Mouse (Mus musculus) kidney, embryonic 14.5 days (tissue): ENCODE data around the gene Tfdp1. TPM values are rescaled to one million over a fixed set of nuclear protein-coding genes. Genes with fewer than 3 reads are reported as not detected.
"Not testable (repeated sequence)": the region's sequence is repeated elsewhere in the genome, so short reads cannot be mapped to it uniquely, and the experiment has no call there.

Experiments used
- ATAC-seq: fragments of 200-750 bp; cut with Nextera tagmentation; 2 replicates; pipeline ENCODE4 v1.8.0; 2017; ENCODE audit warnings: moderate number of reproducible peaks, mild to moderate bottlenecking, moderate TSS enrichment, moderate library complexity; ENCODE audit not compliant: low FRiP score, low TSS enrichment
- H3K27ac ChIP-seq: fragments of 300-500 bp; sonication (generic); 2 replicates; pipeline ENCODE4 v1.5.1; 2014; ENCODE audit warnings: low read depth, mild to moderate bottlenecking, low read length, moderate library complexity, mixed read lengths
- H3K27me3 ChIP-seq: fragments of 300-500 bp; sonication (generic); 2 replicates; pipeline ENCODE4 v1.6.1; 2014; ENCODE audit warnings: mild to moderate bottlenecking, low read length; ENCODE audit not compliant: control insufficient read depth, insufficient read depth
- H3K36me3 ChIP-seq: fragments of 300-500 bp; sonication (generic); 2 replicates; pipeline ENCODE4 v1.6.1; 2014; ENCODE audit warnings: low read length, mixed read lengths; ENCODE audit not compliant: control insufficient read depth, insufficient read depth
- H3K4me1 ChIP-seq: fragments of 300-500 bp; sonication (generic); 2 replicates; pipeline ENCODE4 v1.6.1; 2014; ENCODE audit warnings: low read length, mixed read lengths; ENCODE audit not compliant: control insufficient read depth, insufficient read depth
- H3K4me2 ChIP-seq: fragments of 300-500 bp; sonication (generic); replicated peaks from 2 replicates; pipeline ENCODE4 v1.6.1; 2014; ENCODE audit warnings: low read depth, mild to moderate bottlenecking, low read length
- H3K4me3 ChIP-seq: fragments of 300-500 bp; sonication (generic); 2 replicates; pipeline ENCODE4 v1.5.1; 2014; ENCODE audit warnings: mild to moderate bottlenecking, low read length
- H3K9ac ChIP-seq: fragments of 300-500 bp; sonication (generic); 2 replicates; pipeline ENCODE4 v1.6.1; 2014; ENCODE audit warnings: low read depth, mild to moderate bottlenecking, low read length, moderate library complexity
- H3K9me3 ChIP-seq: fragments of 300-500 bp; sonication (generic); 2 replicates; pipeline ENCODE4 v1.6.1; 2016; ENCODE audit warnings: low read length; ENCODE audit not compliant: control insufficient read depth
- WGBS: fragments of 180-500 bp; shearing (Covaris S2); extraction: QIAGEN DNeasy Blood & Tissue Kit; methylation state at CpG from one replicate; pipeline ENCODE4 v1.1.7; 2014; 5-methylcytosine and 5-hydroxymethylcytosine counted together
- polyA plus RNA-seq: library from polyadenylated mRNA; unstranded; fragments of >200 nt; fragmentation: Nextera tagmentation; extraction: Ambion mirVana; gene quantifications from 2 replicates; pipeline ENCODE4 v1.2.1, GENCODE M21; 2014

Tfdp1 gene
- polyA plus RNA-seq, 1 experiment from 2014 or later: 201 TPM

GRCm38 (mm10) chr8:13314922-13315321 is 23.6 kb upstream of the Tfdp1 start:
- Histone ChIP-seq H3K27ac (no peak overlapping the region), H3K4me2 (no peak overlapping the region), H3K9ac (no peak overlapping the region), H3K4me1 (no peaks in the 10 kb centered on the region), H3K27me3 (no peaks in the 10 kb centered on the region), H3K9me3 (no peaks in the 10 kb centered on the region), H3K4me3 (no peak overlapping the region), H3K36me3 (peaks cover 13% of the 10 kb centered on the region)
- no peak for ATAC-seq
- 80% methylated on average over 3 of the region's 3 CpGs for WGBS

- Histone ChIP-seq H3K4me2 (no peak overlapping the region), H3K4me1 (no peaks in the 10 kb centered on the region), H3K4me3 (no peak overlapping the region), H3K9ac (no peak overlapping the region), H3K9me3 (no peaks in the 10 kb centered on the region), H3K27me3 (no peaks in the 10 kb centered on the region), H3K36me3 (peaks cover 11% of the 10 kb centered on the region; the same call in 1 of the 2 replicates), H3K27ac (no peak overlapping the region)
- no peak for ATAC-seq
- 94% methylated on average over 10 of the region's 10 CpGs for WGBS
Measured at GRCm38 (mm10) chr8:13316671-13317070, 21.9 kb upstream of the Tfdp1 start.

- H3K9me3 ChIP-seq: no peaks in the 10 kb centered on the region
- no peaks in the 10 kb centered on the region for H3K4me1 ChIP-seq
- H3K27ac ChIP-seq: no peak overlapping the region
- H3K9ac ChIP-seq: no peak overlapping the region
- no peak overlapping the region for H3K4me2 ChIP-seq
- H3K36me3 ChIP-seq: peaks cover 3% of the 10 kb centered on the region; the same call in 1 of the 2 replicates
- WGBS: 34% methylated on average over 5 of the region's 5 CpGs
- H3K27me3 ChIP-seq: no peaks in the 10 kb centered on the region
- ATAC-seq: no peak
- H3K4me3 ChIP-seq: no peak overlapping the region
Measured at GRCm38 (mm10) chr8:13326598-13326997, 12.0 kb upstream of the Tfdp1 start.

- no peak overlapping the region for H3K4me2 ChIP-seq
- WGBS: 61% methylated on average over 1 of the region's 1 CpGs
- H3K36me3 ChIP-seq: no peaks in the 10 kb centered on the region
- no peaks in the 10 kb centered on the region for H3K9me3 ChIP-seq
- no peak overlapping the region for H3K27ac ChIP-seq
- no peak overlapping the region for H3K4me3 ChIP-seq
- no peak overlapping the region for H3K9ac ChIP-seq
- no peak for ATAC-seq
- H3K4me1 ChIP-seq: peaks cover 5% of the 10 kb centered on the region; the same call in 1 of the 2 replicates
- H3K27me3 ChIP-seq: no peaks in the 10 kb centered on the region
Measured at GRCm38 (mm10) chr8:13334671-13335070, 3.9 kb upstream of the Tfdp1 start.

- not testable (repeated sequence) for ATAC-seq, H3K4me2 ChIP-seq, H3K27me3 ChIP-seq, H3K9me3 ChIP-seq, H3K27ac ChIP-seq, H3K4me3 ChIP-seq, H3K9ac ChIP-seq
- Histone ChIP-seq H3K4me1 (peaks cover 13% of the 10 kb centered on the region), H3K36me3 (peaks cover 19% of the 10 kb centered on the region)
- WGBS: 88% methylated on average over 6 of the region's 6 CpGs
Measured at GRCm38 (mm10) chr8:13337245-13337644, 1.3 kb upstream of the Tfdp1 start.

GRCm38 (mm10) chr8:13337678-13338077 is 873 bp upstream of the Tfdp1 start:
- H3K4me2 ChIP-seq: peak overlapping the region; percentile 63
- H3K4me1 ChIP-seq: peaks cover 13% of the 10 kb centered on the region
- H3K36me3 ChIP-seq: peaks cover 24% of the 10 kb centered on the region
- no peak overlapping the region; the same call in 1 of the 2 replicates for H3K27ac ChIP-seq
- WGBS: 68% methylated on average over 3 of the region's 3 CpGs
- ATAC-seq: no peak
- no peaks in the 10 kb centered on the region for H3K27me3 ChIP-seq
- peak overlapping the region; percentile 96; the same call in 1 of the 2 replicates for H3K9ac ChIP-seq
- H3K4me3 ChIP-seq: 0 out of 2 replicates have a peak overlapping the region, but pooled peaks have one; percentile 85
- H3K9me3 ChIP-seq: no peaks in the 10 kb centered on the region

GRCm38 (mm10) chr8:13338901-13339645 is 522 bp downstream of the Tfdp1 start:
- under 1% methylated on average over 49 of the region's 70 CpGs for WGBS
- ATAC-seq: peak; percentile 68
- peak overlapping the region; percentile 59; the same call in 1 of the 2 replicates for H3K27ac ChIP-seq
- H3K36me3 ChIP-seq: peaks cover 38% of the 10 kb centered on the region
- peak overlapping the region; percentile 63 for H3K4me2 ChIP-seq
- no peaks in the 10 kb centered on the region for H3K9me3 ChIP-seq
- peak overlapping the region; percentile 96 for H3K9ac ChIP-seq
- no peaks in the 10 kb centered on the region for H3K27me3 ChIP-seq
- peak overlapping the region; percentile 85 for H3K4me3 ChIP-seq
- peaks cover 13% of the 10 kb centered on the region for H3K4me1 ChIP-seq

GRCm38 (mm10) chr8:13339646-13339990 is 1.1 kb downstream of the Tfdp1 start:
- 4% methylated on average over 11 of the region's 11 CpGs for WGBS
- peak overlapping the region; percentile 85 for H3K4me3 ChIP-seq
- H3K9ac ChIP-seq: peak overlapping the region; percentile 96; the same call in 1 of the 2 replicates
- no peaks in the 10 kb centered on the region for H3K27me3 ChIP-seq
- H3K9me3 ChIP-seq: no peaks in the 10 kb centered on the region
- no peak overlapping the region for H3K27ac ChIP-seq
- ATAC-seq: no peak
- peak overlapping the region; percentile 63 for H3K4me2 ChIP-seq
- peaks cover 13% of the 10 kb centered on the region for H3K4me1 ChIP-seq
- peaks cover 43% of the 10 kb centered on the region for H3K36me3 ChIP-seq

GRCm38 (mm10) chr8:13340650-13341049 is 2.1 kb downstream of the Tfdp1 start:
- peak overlapping the region; percentile 63 for H3K4me2 ChIP-seq

More at GRCm38 (mm10) chr8:13340650-13341049, 2.1 kb downstream of the Tfdp1 start:
- WGBS: 84% methylated on average over 8 of the region's 8 CpGs
- Histone ChIP-seq H3K9me3 (no peaks in the 10 kb centered on the region), H3K4me1 (peaks cover 13% of the 10 kb centered on the region), H3K36me3 (peaks cover 53% of the 10 kb centered on the region), H3K27ac (no peak overlapping the region), H3K4me3 (peak overlapping the region; percentile 85; the same call in 1 of the 2 replicates), H3K9ac (peak overlapping the region; percentile 35), H3K27me3 (no peaks in the 10 kb centered on the region)
- no peak for ATAC-seq
